Mouse (Mus musculus) heart, postnatal 36 days (tissue): Measurements from ENCODE around the gene Vmn1r101. TPM values are rescaled to one million over a fixed set of nuclear protein-coding genes. Genes with fewer than 3 reads are reported as not detected.
"Not testable (repeated sequence)": the region's sequence is repeated elsewhere in the genome, so short reads cannot be mapped to it uniquely, and the experiment has no call there.

Experiments
- DNase-seq, 2 experiments: peaks; one replicate each; pipeline ENCODE4 v3.0.0; 2021 to 2022
- intact Hi-C: fragments of 180-260 bp; cut with DNase I; formaldehyde crosslinking; loops from one replicate; pipeline ENCODE4 v1.15.1; 2025
- total RNA-seq, 2 experiments: library from RNA; stranded (reverse); gene quantifications; 2 replicates each; pipeline ENCODE4 v1.2.3; 2021

The Vmn1r101 gene
- not detected for total RNA-seq

DNA sequence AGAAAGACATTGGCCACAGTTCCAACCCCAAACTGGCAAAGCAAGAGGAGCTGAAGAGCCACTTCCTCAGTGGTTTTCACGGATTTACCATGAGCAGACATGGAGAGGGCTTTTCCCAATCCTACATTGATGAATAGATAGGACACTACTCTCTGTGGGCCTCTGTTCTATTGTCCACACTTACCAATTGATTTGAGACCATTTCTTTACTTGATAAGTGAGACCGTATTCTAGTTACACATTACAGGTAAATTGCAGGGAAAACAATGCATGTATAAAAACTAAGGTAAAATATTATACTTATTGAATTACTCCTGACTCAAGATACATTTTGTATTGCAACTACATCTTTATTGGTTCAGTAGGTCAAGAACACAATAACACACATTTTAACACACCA is at the start of gene Vmn1r101:
Gene Vmn1r101 (minus strand): TSS at position 101 of the 400 bp plus-strand sequence.
- intact Hi-C loops, result not testable (repeated sequence)

GRCm38 (mm10) chr7:20474825-20475224 is 32.4 kb upstream of the Vmn1r101 start, which contains the start of gene Gm10670:
Gm10670 (minus strand) TSS chr7:20474925.
- DNase-seq, intact Hi-C loops: not testable (repeated sequence)

More for the DNA sequence above, at the start of gene Vmn1r101:
- not testable (repeated sequence) for DNase-seq

DNA sequence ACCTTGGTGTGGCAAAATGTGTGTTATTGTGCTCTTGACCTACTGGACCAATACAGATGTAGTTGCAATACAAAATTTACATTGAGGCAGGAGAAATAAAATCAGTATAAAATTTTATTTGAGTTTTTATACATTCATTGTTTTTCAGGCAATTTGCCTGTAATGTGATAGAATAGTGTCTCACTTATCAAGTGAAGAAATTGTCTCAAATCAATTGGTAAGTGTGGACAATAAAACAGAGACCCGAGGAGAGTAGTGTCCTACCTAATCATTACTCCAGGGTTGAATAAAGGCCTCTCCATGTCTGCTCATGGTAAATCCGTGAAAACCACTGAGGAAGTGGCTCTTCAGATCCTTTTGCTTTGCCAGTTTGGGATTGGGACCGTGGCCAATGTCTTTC is 24.8 kb downstream of the Vmn1r101 start, which contains the start of gene Vmn1r100:
Gene Vmn1r100 (plus strand): TSS at position 301 of the 400 bp plus-strand sequence.
- DNase-seq, intact Hi-C loops: not testable (repeated sequence)

Other genes with a start within 250 kb of the Vmn1r101 start
- not detected for gene Vmn1r95, start 248.9 kb downstream of the Vmn1r101 start, total RNA-seq
- not detected for gene Gm6164, start 237.0 kb downstream of the Vmn1r101 start, total RNA-seq
- gene Gm4498, start 208.8 kb downstream of the Vmn1r101 start, total RNA-seq, result not detected
- not detected for gene Gm5890, start 179.8 kb downstream of the Vmn1r101 start, total RNA-seq
- not detected for gene Gm4133, start 108.5 kb downstream of the Vmn1r101 start, total RNA-seq
- gene Gm5728, start 67.2 kb downstream of the Vmn1r101 start, total RNA-seq, result not detected
- gene Vmn1r100, start 24.7 kb downstream of the Vmn1r101 start, total RNA-seq, result not detected
- not detected for gene Gm10670, start 32.3 kb upstream of the Vmn1r101 start, total RNA-seq
- gene Vmn1r103, start 67.9 kb upstream of the Vmn1r101 start, total RNA-seq, result not detected
- not detected for gene Vmn1r104, start 91.2 kb upstream of the Vmn1r101 start, total RNA-seq
- gene Gm5726, start 103.2 kb upstream of the Vmn1r101 start, total RNA-seq, result not detected
- not detected for gene Gm4141, start 133.6 kb upstream of the Vmn1r101 start, total RNA-seq
- not detected for gene Gm4513, start 156.4 kb upstream of the Vmn1r101 start, total RNA-seq
- gene Vmn1r107, start 226.3 kb upstream of the Vmn1r101 start, total RNA-seq, result not detected